Mouse (Mus musculus): ENCODE data around the gene Mup14.
"Not testable (repeated sequence)": the region's sequence is repeated elsewhere in the genome, so short reads cannot be mapped to it uniquely, and the experiment has no call there.

The Mup14 gene

GRCm38 (mm10) chr4:61303900-61304299, at the start of gene Mup14:
Mup14 (minus strand) TSS chr4:61304000.
- not testable (repeated sequence) for DNase-seq (ENCODE audit: low spot score)

- not testable (repeated sequence) for DNase-seq (ENCODE audit: low spot score)
Observed at GRCm38 (mm10) chr4:61338108-61338507, 34.3 kb upstream of the Mup14 start.

All from layer of hippocampus, adult 11-12 months (tissue).